Mouse (Mus musculus) kidney, embryonic 16.5 days (tissue): ENCODE results near the gene Gm9758. TPM values are rescaled to one million over a fixed set of nuclear protein-coding genes. Genes with fewer than 3 reads are reported as not detected.
"Not testable (repeated sequence)": the region's sequence is repeated elsewhere in the genome, so short reads cannot be mapped to it uniquely, and the experiment has no call there.

Experiments used
- ATAC-seq: fragments of 200-750 bp; cut with Nextera tagmentation; 2 replicates; pipeline ENCODE4 v1.8.0; 2017; ENCODE audit warnings: moderate TSS enrichment; ENCODE audit not compliant: low FRiP score, low TSS enrichment
- H3K27ac ChIP-seq: fragments of 300-500 bp; sonication (generic); 2 replicates; pipeline ENCODE4 v1.5.1; 2014; ENCODE audit warnings: low read length
- H3K27me3 ChIP-seq: fragments of 300-500 bp; sonication (generic); 2 replicates; pipeline ENCODE4 v1.6.1; 2014; ENCODE audit warnings: low read length, control low read depth, mixed read lengths; ENCODE audit not compliant: insufficient read depth
- H3K36me3 ChIP-seq: fragments of 300-500 bp; sonication (generic); 2 replicates; pipeline ENCODE4 v1.6.1; 2014; ENCODE audit warnings: low read length, control low read depth, mixed read lengths; ENCODE audit not compliant: insufficient read depth
- H3K4me1 ChIP-seq: fragments of 300-500 bp; sonication (generic); 2 replicates; pipeline ENCODE4 v1.6.1; 2014; ENCODE audit warnings: low read length, control low read depth, mixed read lengths; ENCODE audit not compliant: insufficient read depth
- H3K4me2 ChIP-seq: fragments of 300-500 bp; sonication (generic); replicated peaks from 2 replicates; pipeline ENCODE4 v1.6.1; 2014; ENCODE audit warnings: low read depth, low read length
- H3K4me3 ChIP-seq: fragments of 300-500 bp; sonication (generic); 2 replicates; pipeline ENCODE4 v1.5.1; 2014; ENCODE audit warnings: mild to moderate bottlenecking, low read length
- H3K9ac ChIP-seq: fragments of 300-500 bp; sonication (generic); replicated peaks from 2 replicates; pipeline ENCODE4 v1.6.1; 2014; ENCODE audit warnings: low read length
- H3K9me3 ChIP-seq: fragments of 300-500 bp; sonication (generic); 2 replicates; pipeline ENCODE4 v1.6.1; 2016; ENCODE audit warnings: low read length, control low read depth
- WGBS: fragments of 180-500 bp; shearing (Covaris S2); extraction: QIAGEN DNeasy Blood & Tissue Kit; methylation state at CpG from one replicate; pipeline ENCODE4 v1.1.7; 2014; 5-methylcytosine and 5-hydroxymethylcytosine counted together
- polyA plus RNA-seq: library from polyadenylated mRNA; unstranded; fragments of >200 nt; fragmentation: Nextera tagmentation; extraction: Ambion mirVana; gene quantifications from 2 replicates; pipeline ENCODE4 v1.2.1, GENCODE M21; 2015

The Gm9758 gene
- polyA plus RNA-seq, 1 experiment from 2014 or later, result not detected

- WGBS, result 50% methylated on average over 1 of the region's 1 CpGs
These were observed 23.6 kb upstream of the Gm9758 start, which contains the start of gene Speer4e for GRCm38 (mm10) chr5:14938329-14938728. Speer4e (minus strand) TSS chr5:14938429.

GRCm38 (mm10) chr5:14933721-14934120 is 19.0 kb upstream of the Gm9758 start:
- not testable (repeated sequence) for H3K36me3 ChIP-seq, H3K27me3 ChIP-seq
- 79% methylated on average over 5 of the region's 6 CpGs for WGBS

More at GRCm38 (mm10) chr5:14938329-14938728, 23.6 kb upstream of the Gm9758 start, which contains the start of gene Speer4e:
- not testable (repeated sequence) for H3K9ac ChIP-seq, H3K4me1 ChIP-seq, H3K4me2 ChIP-seq, H3K4me3 ChIP-seq, H3K9me3 ChIP-seq, H3K27ac ChIP-seq, H3K36me3 ChIP-seq, ATAC-seq, H3K27me3 ChIP-seq

GRCm38 (mm10) chr5:14927047-14927446 is 12.3 kb upstream of the Gm9758 start:
- H3K9ac ChIP-seq, H3K27ac ChIP-seq, H3K4me1 ChIP-seq, H3K4me2 ChIP-seq, H3K27me3 ChIP-seq, H3K9me3 ChIP-seq, ATAC-seq, H3K36me3 ChIP-seq, H3K4me3 ChIP-seq: not testable (repeated sequence)
- 28% methylated on average over 4 of the region's 4 CpGs for WGBS

More at GRCm38 (mm10) chr5:14933721-14934120, 19.0 kb upstream of the Gm9758 start:
- not testable (repeated sequence) for H3K4me1 ChIP-seq, H3K4me3 ChIP-seq, H3K27ac ChIP-seq, H3K9me3 ChIP-seq, H3K9ac ChIP-seq, ATAC-seq, H3K4me2 ChIP-seq

GRCm38 (mm10) chr5:14914361-14914760 is 338 bp downstream of the Gm9758 start:
- not testable (repeated sequence) for H3K9ac ChIP-seq, H3K9me3 ChIP-seq, ATAC-seq, H3K4me3 ChIP-seq, H3K4me2 ChIP-seq, H3K4me1 ChIP-seq, H3K27me3 ChIP-seq, H3K27ac ChIP-seq, H3K36me3 ChIP-seq
- WGBS, result 77% methylated on average over 2 of the region's 3 CpGs

- H3K4me1 ChIP-seq, H3K27me3 ChIP-seq, H3K27ac ChIP-seq, ATAC-seq, H3K36me3 ChIP-seq, H3K9ac ChIP-seq, H3K9me3 ChIP-seq, H3K4me2 ChIP-seq, H3K4me3 ChIP-seq: not testable (repeated sequence)
- 19% methylated on average over 3 of the region's 3 CpGs for WGBS
These were observed 11.2 kb downstream of the Gm9758 start for GRCm38 (mm10) chr5:14903539-14903938.

- Histone ChIP-seq H3K9me3 (no peaks in the 10 kb centered on the region), H3K4me2 (no peak overlapping the region), H3K9ac (no peak overlapping the region), H3K27me3 (no peaks in the 10 kb centered on the region), H3K36me3 (no peaks in the 10 kb centered on the region), H3K4me3 (no peak overlapping the region), H3K27ac (no peak overlapping the region), H3K4me1 (no peaks in the 10 kb centered on the region)
- WGBS, result 60% methylated on average over 3 of the region's 3 CpGs
- no peak for ATAC-seq
These were observed 22.5 kb downstream of the Gm9758 start for GRCm38 (mm10) chr5:14892242-14892641.

GRCm38 (mm10) chr5:14885291-14885690 is 29.4 kb downstream of the Gm9758 start:
- 67% methylated on average over 2 of the region's 2 CpGs for WGBS
- not testable (repeated sequence) for H3K27me3 ChIP-seq, ATAC-seq

More at GRCm38 (mm10) chr5:14885291-14885690, 29.4 kb downstream of the Gm9758 start:
- not testable (repeated sequence) for H3K4me1 ChIP-seq, H3K9me3 ChIP-seq, H3K9ac ChIP-seq, H3K4me3 ChIP-seq, H3K4me2 ChIP-seq, H3K36me3 ChIP-seq, H3K27ac ChIP-seq

Other genes with a start within 250 kb of the Gm9758 start
- gene Speer4e, start 23.5 kb upstream of the Gm9758 start, polyA plus RNA-seq, result not detected in 2 replicates
- not detected in 2 replicates for gene Gm10354, start 64.0 kb upstream of the Gm9758 start, polyA plus RNA-seq
- gene Gm17019, start 118.1 kb upstream of the Gm9758 start, polyA plus RNA-seq, result not detected in 2 replicates